Mouse (Mus musculus) naive thymus-derived CD4-positive, alpha-beta T cell, adult 5 months (primary cell): ENCODE data around the gene Fam162b. TPM values are rescaled to one million over a fixed set of nuclear protein-coding genes. Genes with fewer than 3 reads are reported as not detected.

Experiments
- polyA plus RNA-seq: library from polyadenylated mRNA; unstranded; fragments of 100-300 nt; shearing (Covaris generic); gene quantifications from one replicate; pipeline ENCODE4 v1.2.1, GENCODE M21; 2017

Fam162b gene
- not detected for polyA plus RNA-seq

DNA sequence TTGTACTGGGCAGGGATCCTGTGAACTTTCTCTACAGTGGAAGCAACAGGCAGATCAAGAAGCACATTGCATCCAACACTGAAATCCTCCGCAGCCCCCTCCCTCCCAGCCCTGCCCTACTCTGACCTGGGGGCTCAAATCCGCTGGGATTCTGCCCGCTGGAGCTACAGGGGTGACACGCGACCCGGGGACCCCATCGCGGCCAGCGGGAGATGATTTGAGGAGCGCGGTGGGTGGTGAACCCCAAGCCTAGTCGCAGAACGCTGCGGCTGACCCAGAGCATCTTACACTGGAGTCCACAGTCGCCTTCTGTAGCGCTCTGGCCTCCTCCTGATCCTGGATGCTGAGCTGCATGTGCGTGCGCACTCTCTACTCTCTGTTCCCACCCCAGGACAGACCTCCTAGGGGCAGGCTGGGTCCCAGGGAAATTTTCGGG lies at the start of gene Fam162b:
Gene Fam162b (minus strand): TSS at position 379 of the 436 bp plus-strand sequence.

DNA sequence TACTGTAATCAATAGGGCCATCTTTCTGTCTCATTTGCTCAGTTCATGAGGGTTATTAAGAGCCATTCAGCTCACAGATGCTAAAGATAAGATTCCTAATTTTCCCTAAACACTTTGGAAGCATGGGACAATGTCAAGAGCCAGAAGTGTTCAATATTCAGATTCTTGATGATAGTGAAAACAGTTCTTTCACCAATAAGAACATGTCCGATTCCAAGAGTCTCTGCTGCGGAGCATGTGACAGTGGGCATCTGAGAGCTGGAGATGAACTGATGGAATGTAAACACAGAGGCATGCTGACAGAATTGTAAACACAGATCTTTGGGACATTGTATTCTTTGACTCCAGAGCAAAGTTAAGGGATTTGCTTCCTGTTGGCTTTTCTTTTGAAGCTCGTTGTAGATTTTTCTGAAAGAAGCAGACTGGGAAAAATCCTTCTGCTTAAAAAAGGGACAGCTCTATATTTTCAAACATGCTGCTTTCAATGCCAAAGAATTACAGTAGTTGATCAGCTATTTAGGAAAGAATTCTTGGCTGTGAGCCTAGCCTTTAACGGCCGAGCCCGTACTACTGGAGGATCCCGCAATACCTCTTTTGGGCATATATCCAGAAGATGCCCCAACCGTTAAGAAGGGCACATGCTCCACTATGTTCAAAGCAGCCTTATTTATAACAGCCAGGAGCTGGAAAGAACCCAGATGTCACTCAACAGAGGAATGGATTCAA lies 41.3 kb upstream of the Fam162b start, which contains the start of gene Gprc6a:
Gene Gprc6a (minus strand): TSS at position 51 of the 726 bp plus-strand sequence.

Other genes starting within 250 kb of the Fam162b start
- not detected for gene Gm49339, start 109.9 kb downstream of the Fam162b start, polyA plus RNA-seq
- gene Lilr4b, start 109.9 kb downstream of the Fam162b start, polyA plus RNA-seq: 0.45 TPM
- gene Lilrb4a, start 99.6 kb downstream of the Fam162b start, polyA plus RNA-seq: 0.52 TPM
- not detected for gene Gprc6a, start 40.9 kb upstream of the Fam162b start, polyA plus RNA-seq
- gene Rfx6, start 87.2 kb upstream of the Fam162b start, polyA plus RNA-seq: not detected